Mouse (Mus musculus) heart, adult 2 months (tissue): ENCODE data around the gene Fgf8. TPM values are rescaled to one million over a fixed set of nuclear protein-coding genes. Genes with fewer than 3 reads are reported as not detected.

Experiments
- DNase-seq, 2 experiments: peaks; one replicate each; pipeline ENCODE4 v3.0.0; 2021
- H3K27ac ChIP-seq: fragments of 200-600 bp; 2 replicates; pipeline ENCODE4 v1.8.1; 2022
- H3K27me3 ChIP-seq: fragments of 200-500 bp; 2 replicates; pipeline ENCODE4 v1.6.1; 2012; ENCODE audit warnings: mild to moderate bottlenecking, low read length, inconsistent platforms, mixed read lengths; ENCODE audit not compliant: control insufficient read depth, insufficient read depth
- H3K36me3 ChIP-seq: fragments of 200-500 bp; 2 replicates; pipeline ENCODE4 v1.6.1; 2012; ENCODE audit warnings: low read length, inconsistent platforms; ENCODE audit not compliant: control insufficient read depth, insufficient read depth
- H3K4me1 ChIP-seq: fragments of 200-500 bp; 2 replicates; pipeline ENCODE4 v1.6.1; 2011; ENCODE audit warnings: low read length; ENCODE audit not compliant: control insufficient read depth, insufficient read depth
- H3K4me3 ChIP-seq: fragments of 200-600 bp; 2 replicates; pipeline ENCODE4 v1.8.1; 2022
- H3K79me2 ChIP-seq: fragments of 200-500 bp; replicated peaks from 2 replicates; pipeline ENCODE4 v1.6.1; 2012; ENCODE audit warnings: mild to moderate bottlenecking, inconsistent platforms, low read length, moderate library complexity, mixed read lengths; ENCODE audit not compliant: control insufficient read depth, insufficient read depth
- H3K9ac ChIP-seq: fragments of 200-500 bp; 2 replicates; pipeline ENCODE4 v1.6.1; 2012; ENCODE audit warnings: low read depth, mild to moderate bottlenecking, control low read depth, inconsistent platforms, low read length, mixed read lengths
- CTCF ChIP-seq: fragments of 200-600 bp; IDR thresholded peaks from 2 replicates; pipeline ENCODE4 v1.8.1; 2022; ENCODE audit warnings: antibody characterized with exemption, mild to moderate bottlenecking, moderate library complexity
- EP300 ChIP-seq: fragments of 200-500 bp; IDR thresholded peaks from 2 replicates; pipeline ENCODE4 v1.6.1; 2011; ENCODE audit warnings: low read depth, low read length, control low read depth; ENCODE audit not compliant: insufficient read depth
- POLR2A ChIP-seq: fragments of 200-500 bp; IDR thresholded peaks from 2 replicates; pipeline ENCODE4 v1.6.1; 2011; ENCODE audit warnings: mild to moderate bottlenecking, low read depth, low read length, control low read depth; ENCODE audit not compliant: insufficient read depth
- WGBS: fragments of 180-500 bp; shearing (Covaris S2); methylation state at CpG from one replicate; pipeline ENCODE4 v1.1.7; 2018; 5-methylcytosine and 5-hydroxymethylcytosine counted together
- intact Hi-C: fragments of 180-260 bp; cut with DNase I; formaldehyde crosslinking; loops from one replicate; pipeline ENCODE4 v1.15.1; 2025
- polyA plus RNA-seq: library from polyadenylated mRNA; depleted of rRNA; stranded (reverse); fragments of >200 nt; gene quantifications from 2 replicates; pipeline ENCODE4 v1.2.3, GENCODE M21; 2012
- total RNA-seq, 2 experiments: library from RNA; stranded (reverse); gene quantifications; 2 replicates each; pipeline ENCODE4 v1.2.3; 2021

Fgf8 gene
- total and polyA plus RNA-seq, 3 experiments, result not detected

GRCm38 (mm10) chr19:45753551-45753950 is 10.8 kb upstream of the Fgf8 start:
- Histone ChIP-seq H3K4me3 (no peak overlapping the region), H3K36me3 (peaks cover 19% of the 10 kb centered on the region), H3K27ac (no peak overlapping the region), H3K27me3 (no peaks in the 10 kb centered on the region), H3K4me1 (peaks cover 2% of the 10 kb centered on the region), H3K79me2 (no peaks in the 10 kb centered on the region), H3K9ac (no peak overlapping the region)
- intact Hi-C loops, result no loop called here
- TF ChIP-seq CTCF (no peak), EP300 (no peak), POLR2A (no peak)
- 87% methylated on average over 3 of the region's 3 CpGs for WGBS
- no peak for DNase-seq

GRCm38 (mm10) chr19:45751881-45752280 is 9.2 kb upstream of the Fgf8 start:
- H3K4me1 ChIP-seq, result peaks cover 7% of the 10 kb centered on the region
- H3K36me3 ChIP-seq, result peaks cover 5% of the 10 kb centered on the region; the same call in 1 of the 2 replicates
- intact Hi-C loops, result no loop called here
- H3K79me2 ChIP-seq, result no peaks in the 10 kb centered on the region
- no peak for DNase-seq
- H3K4me3 ChIP-seq, result no peak overlapping the region
- TF ChIP-seq EP300 (no peak), POLR2A (no peak), CTCF (no peak)
- no peak overlapping the region for H3K9ac ChIP-seq
- no peaks in the 10 kb centered on the region for H3K27me3 ChIP-seq
- no peak overlapping the region for H3K27ac ChIP-seq
- WGBS, result 88% methylated on average over 7 of the region's 7 CpGs

GRCm38 (mm10) chr19:45749243-45750043 is 6.7 kb upstream of the Fgf8 start, which contains the start of gene Npm3:
TSS of gene Npm3 (minus strand) at chr19:45749591.
- Histone ChIP-seq H3K36me3 (peaks cover 3% of the 10 kb centered on the region; the same call in 1 of the 2 replicates), H3K4me3 (peak within 1 kb of the TSS; percentile 68), H3K4me1 (peaks cover 9% of the 10 kb centered on the region), H3K9ac (peak within 1 kb of the TSS; percentile 92), H3K79me2 (no peaks in the 10 kb centered on the region), H3K27ac (peak within 1 kb of the TSS; percentile 49), H3K27me3 (no peaks in the 10 kb centered on the region; the same call in 1 of the 2 replicates)
- intact Hi-C loops, result loop anchor here (2.0 to 5.0 kb wide), 2 partner anchors 33 to 92 kb away; partner anchors contain the start of gene Mgea5
- WGBS, result 2% methylated on average over 59 of the region's 60 CpGs
- peak; percentile 86 to 88 for DNase-seq
- no peak for TF ChIP-seq EP300
- peak; percentile 33; the same call in 1 of the 2 replicates for TF ChIP-seq POLR2A

GRCm38 (mm10) chr19:45748691-45749242 is 6.1 kb upstream of the Fgf8 start:
- peak; percentile 14 to 39 for DNase-seq
- 3% methylated on average over 33 of the region's 33 CpGs for WGBS
- TF ChIP-seq POLR2A, result no peak
- no peak for TF ChIP-seq CTCF
- no peak for TF ChIP-seq EP300
- Histone ChIP-seq H3K36me3 (peaks cover 3% of the 10 kb centered on the region; the same call in 1 of the 2 replicates), H3K79me2 (no peaks in the 10 kb centered on the region), H3K27me3 (no peaks in the 10 kb centered on the region; the same call in 1 of the 2 replicates), H3K4me1 (peaks cover 9% of the 10 kb centered on the region), H3K27ac (peak overlapping the region; percentile 49), H3K4me3 (peak overlapping the region; percentile 68), H3K9ac (peak overlapping the region; percentile 92)
- intact Hi-C loops, result loop anchor here (2.0 to 5.0 kb wide), 2 partner anchors 34 to 91 kb away; partner anchors contain the start of gene Mgea5

GRCm38 (mm10) chr19:45748206-45748605 is 5.5 kb upstream of the Fgf8 start:
- peaks cover under 1% of the 10 kb centered on the region; the same call in 1 of the 2 replicates for H3K27me3 ChIP-seq
- no peak overlapping the region for H3K9ac ChIP-seq
- H3K36me3 ChIP-seq, result peaks cover 3% of the 10 kb centered on the region; the same call in 1 of the 2 replicates
- peaks cover 9% of the 10 kb centered on the region for H3K4me1 ChIP-seq
- WGBS, result 53% methylated on average over 9 of the region's 9 CpGs
- no peaks in the 10 kb centered on the region for H3K79me2 ChIP-seq
- TF ChIP-seq EP300, result no peak
- no peak for TF ChIP-seq CTCF
- no peak for TF ChIP-seq POLR2A
- H3K27ac ChIP-seq, result no peak overlapping the region
- DNase-seq, result no peak
- intact Hi-C loops, result loop anchor here (2.0 to 5.0 kb wide), 2 partner anchors 35 to 91 kb away; partner anchors contain the start of gene Mgea5
- no peak overlapping the region for H3K4me3 ChIP-seq
